Comparison of ENCODE assay signal across 17 mouse cellular contexts in the genomic region with DNA sequence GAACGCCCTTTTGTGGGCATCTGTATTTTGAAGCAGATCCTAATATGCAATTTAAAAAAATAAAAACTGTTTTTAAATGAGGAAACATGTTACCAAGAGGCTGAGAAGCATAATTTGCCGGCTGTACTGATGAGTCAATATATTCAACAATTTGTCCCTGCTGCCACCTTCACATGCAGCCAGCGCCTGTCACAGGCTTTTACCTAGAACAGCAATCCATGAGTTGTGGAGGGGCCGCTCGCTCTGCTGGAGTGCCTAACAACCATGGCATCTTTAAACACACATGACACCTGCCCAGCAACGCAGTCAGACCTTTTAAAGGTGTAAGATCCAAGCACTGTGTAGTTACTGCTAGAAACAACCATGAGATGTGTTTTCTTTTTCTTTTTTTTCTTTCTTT.
DNase-seq lines count a peak whose midpoint lies in the region; ATAC-seq lines count a peak whose summit lies in the region.
"Had no signal": no experiment of that assay in that cellular context is flagged by ENCODE, and none has a peak within 500 bp of the region (broad histone marks: within the 10 kb centered on the region; RNA-seq: fewer than 3 reads in every experiment).

No protein-coding gene starts in this region.

- H3K4me2 ChIP-seq in forebrain, embryonic 13.5 days, result no peak overlapping the region
- H3K4me2 ChIP-seq: embryonic facial prominence, embryonic 15.5 days; liver, embryonic 15.5 days had no signal

- intact Hi-C loops in left cerebral cortex, postnatal 4 days (cut with DNase I), result no loop called here

- 0 out of 2 replicates have a peak, but pooled peaks have one; percentile 36 for ATAC-seq in forebrain, embryonic 13.5 days
- ATAC-seq: intestine, embryonic 16.5 days had no signal

- DNase-seq in forebrain, embryonic 10.5 days (ENCODE audit: extremely low spot score, low spot score), result no peak
- DNase-seq in left cerebral cortex, adult 18-20 months (ENCODE audit: low spot score in 2 of 2), result peak; percentile 43 to 57
- DNase-seq in left cerebral cortex, postnatal 4 days, result no peak
- DNase-seq in layer of hippocampus, adult 8-10 months (ENCODE audit: low spot score in 2 of 2), result peak; percentile 61 to 66
- DNase-seq in right cerebral cortex, adult 2 months (ENCODE audit: low spot score in 2 of 2), result peak; percentile 44 to 66
- DNase-seq in gastrocnemius, postnatal 10 days, result no peak
- no peak for DNase-seq in cerebellum, adult 11 months
- DNase-seq: adrenal gland, adult 8-10 months; cerebellum, postnatal 36 days; gastrocnemius, postnatal 14 days; lung, postnatal 4 days had no signal

- no peaks in the 10 kb centered on the region for H3K27me3 ChIP-seq in forebrain, embryonic 13.5 days
- H3K27me3 ChIP-seq in forebrain, embryonic 10.5 days (ENCODE audit: poor library complexity, severe bottlenecking), result no peaks in the 10 kb centered on the region
- H3K27me3 ChIP-seq: embryonic facial prominence, embryonic 15.5 days; liver, embryonic 15.5 days had no signal

- H3K4me3 ChIP-seq in forebrain, embryonic 13.5 days, result no peak overlapping the region
- H3K4me3 ChIP-seq in forebrain, embryonic 10.5 days, result no peak overlapping the region
- H3K4me3 ChIP-seq: heart, embryonic 10.5 days; hindbrain, embryonic 10.5 days; liver, embryonic 15.5 days had no signal

- no peak overlapping the region for H3K9ac ChIP-seq in forebrain, embryonic 13.5 days
- H3K9ac ChIP-seq: embryonic facial prominence, embryonic 15.5 days; liver, embryonic 15.5 days had no signal

- H3K4me1 ChIP-seq in forebrain, embryonic 13.5 days, result peaks cover 4% of the 10 kb centered on the region; the same call in 1 of the 2 replicates
- no peaks in the 10 kb centered on the region; the same call in 1 of the 2 replicates for H3K4me1 ChIP-seq in forebrain, embryonic 10.5 days
- H3K4me1 ChIP-seq: embryonic facial prominence, embryonic 15.5 days; heart, embryonic 10.5 days; hindbrain, embryonic 10.5 days; liver, embryonic 15.5 days had no signal

- no peaks in the 10 kb centered on the region for H3K9me3 ChIP-seq in forebrain, embryonic 13.5 days (replicated peaks)
- no peaks in the 10 kb centered on the region for H3K9me3 ChIP-seq in forebrain, embryonic 10.5 days
- H3K9me3 ChIP-seq: embryonic facial prominence, embryonic 15.5 days; heart, embryonic 10.5 days; hindbrain, embryonic 10.5 days; liver, embryonic 15.5 days had no signal

- 74% methylated on average over 6 of the region's 6 CpGs for WGBS in forebrain, embryonic 13.5 days
- WGBS in forebrain, embryonic 10.5 days, result 88% methylated on average over 6 of the region's 6 CpGs

- no peak overlapping the region for H3K27ac ChIP-seq in forebrain, embryonic 13.5 days
- no peak overlapping the region for H3K27ac ChIP-seq in forebrain, embryonic 10.5 days
- H3K27ac ChIP-seq: embryonic facial prominence, embryonic 15.5 days; heart, embryonic 10.5 days; hindbrain, embryonic 10.5 days; liver, embryonic 15.5 days had no signal

- no peaks in the 10 kb centered on the region for H3K36me3 ChIP-seq in forebrain, embryonic 13.5 days (ENCODE audit: poor library complexity, severe bottlenecking)
- no peaks in the 10 kb centered on the region for H3K36me3 ChIP-seq in forebrain, embryonic 10.5 days (replicated peaks)
- H3K36me3 ChIP-seq: embryonic facial prominence, embryonic 15.5 days; heart, embryonic 10.5 days; hindbrain, embryonic 10.5 days; liver, embryonic 15.5 days had no signal

Comparison
In these comparisons a context has a peak if more than half of its experiments do, and no peak if none do; other contexts are left out.
1. DNase-seq: peak in left cerebral cortex, adult 18-20 months (2 of 2), layer of hippocampus, adult 8-10 months (2 of 2) and right cerebral cortex, adult 2 months (2 of 2); none in forebrain, embryonic 10.5 days (single experiment), left cerebral cortex, postnatal 4 days (single experiment), gastrocnemius, postnatal 10 days (single experiment) and cerebellum, adult 11 months (single experiment).